Mouse (Mus musculus) heart, postnatal 4 days (tissue): Measurements from ENCODE around the gene Mthfd2l. TPM values are rescaled to one million over a fixed set of nuclear protein-coding genes. Genes with fewer than 3 reads are reported as not detected.

Experiments
- total RNA-seq, 2 experiments: library from RNA; stranded (reverse); gene quantifications; 2 replicates each; pipeline ENCODE4 v1.2.3; 2021

The Mthfd2l gene
- total RNA-seq, 2 experiments from 2014 or later: 17.6 to 19.2 TPM

Other genes starting within 250 kb of the Mthfd2l start
- not detected for gene Cxcl5, start 171.8 kb upstream of the Mthfd2l start, total RNA-seq
- gene Ppbp, start 162.6 kb upstream of the Mthfd2l start, total RNA-seq: 1 to 10 TPM; 1.7 to 2.9 TPM
- 10 to 100 TPM; 21.6 to 22.8 TPM for gene Pf4, start 158.7 kb upstream of the Mthfd2l start, total RNA-seq
- gene Cxcl3, start 145.0 kb upstream of the Mthfd2l start, total RNA-seq: not detected
- not detected for gene Cxcl15, start 136.6 kb upstream of the Mthfd2l start, total RNA-seq
- gene Cxcl1, start 39.9 kb upstream of the Mthfd2l start, total RNA-seq: under 1 TPM; 0.45 to 0.72 TPM
- not detected for gene Cxcl2, start 27.2 kb upstream of the Mthfd2l start, total RNA-seq
- gene Epgn, start 96.3 kb downstream of the Mthfd2l start, total RNA-seq: under 1 TPM; 0.47 to 0.60 TPM
- under 1 TPM; 0.33 to 0.43 TPM for gene Ereg, start 143.5 kb downstream of the Mthfd2l start, total RNA-seq
- gene Areg, start 208.5 kb downstream of the Mthfd2l start, total RNA-seq: under 1 TPM; 0.36 to 0.60 TPM